Mouse (Mus musculus) bone marrow macrophage, adult 2 months (primary cell): ENCODE results near the gene Cdkn2d. TPM values are rescaled to one million over a fixed set of nuclear protein-coding genes. Genes with fewer than 3 reads are reported as not detected.
"Not testable (repeated sequence)": the region's sequence is repeated elsewhere in the genome, so short reads cannot be mapped to it uniquely, and the experiment has no call there.

Experiments
- H3K27ac ChIP-seq: 2 replicates; pipeline ENCODE4 v1.5.1; 2012; ENCODE audit warnings: low read depth, low read length; ENCODE audit not compliant: insufficient read depth
- H3K4me1 ChIP-seq: 2 replicates; pipeline ENCODE4 v1.6.1; 2012; ENCODE audit warnings: low read length; ENCODE audit not compliant: control insufficient read depth, insufficient read depth
- H3K4me3 ChIP-seq: 2 replicates; pipeline ENCODE4 v1.5.1; 2012; ENCODE audit warnings: mild to moderate bottlenecking, low read length, moderate library complexity; ENCODE audit not compliant: insufficient read depth
- CTCF ChIP-seq: IDR thresholded peaks from 2 replicates; pipeline ENCODE4 v1.5.1; 2012; ENCODE audit warnings: low read depth, mild to moderate bottlenecking, low read length, moderate library complexity
- POLR2A ChIP-seq: IDR thresholded peaks from 2 replicates; pipeline ENCODE4 v1.6.1; 2012; ENCODE audit warnings: mild to moderate bottlenecking, low read depth, low read length, borderline replicate concordance
- polyA plus RNA-seq: library from polyadenylated mRNA; stranded (reverse); fragments of >200 nt; gene quantifications from 2 replicates; pipeline ENCODE4 v1.2.4, GENCODE M21; 2012; ENCODE audit not compliant: missing spikeins, insufficient read depth, insufficient read length

Gene Cdkn2d
- polyA plus RNA-seq, 1 experiment, result 33.1 TPM

- TF ChIP-seq POLR2A (no peak), CTCF (no peak)
- H3K4me1 ChIP-seq, result peaks cover 34% of the 10 kb centered on the region
- no peak overlapping the region for H3K4me3 ChIP-seq
- H3K27ac ChIP-seq, result no peak overlapping the region
These were observed 38.6 kb upstream of the Cdkn2d start for GRCm38 (mm10) chr9:21329699-21330289.

GRCm38 (mm10) chr9:21329041-21329440 lies 37.8 kb upstream of the Cdkn2d start:
- Histone ChIP-seq H3K4me1 (peaks cover 34% of the 10 kb centered on the region), H3K4me3 (no peak overlapping the region), H3K27ac (no peak overlapping the region)
- TF ChIP-seq POLR2A, result no peak
- no peak for TF ChIP-seq CTCF

DNA sequence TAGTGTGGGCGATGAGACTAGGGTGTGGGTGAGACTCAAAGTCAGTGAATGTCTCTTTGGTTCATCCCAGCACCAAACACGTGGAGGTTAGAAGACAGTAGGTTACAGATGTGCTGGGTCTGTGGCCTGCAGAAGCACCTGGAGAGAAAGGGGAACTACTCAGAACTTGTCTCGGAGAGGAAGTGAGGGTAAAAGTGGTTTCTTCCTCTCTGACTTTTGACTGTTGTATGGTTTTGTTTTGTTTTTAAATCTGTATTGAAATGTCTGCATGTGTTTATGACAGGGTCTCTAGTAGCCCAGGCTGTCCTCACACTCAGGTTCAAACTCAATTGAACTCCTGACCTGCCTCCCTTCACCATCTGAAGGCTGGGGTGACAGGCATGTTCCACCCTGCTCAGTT lies 36.8 kb upstream of the Cdkn2d start:
- peaks cover 32% of the 10 kb centered on the region for H3K4me1 ChIP-seq
- no peak overlapping the region for H3K4me3 ChIP-seq
- no peak overlapping the region for H3K27ac ChIP-seq
- no peak for TF ChIP-seq CTCF
- TF ChIP-seq POLR2A, result no peak

DNA sequence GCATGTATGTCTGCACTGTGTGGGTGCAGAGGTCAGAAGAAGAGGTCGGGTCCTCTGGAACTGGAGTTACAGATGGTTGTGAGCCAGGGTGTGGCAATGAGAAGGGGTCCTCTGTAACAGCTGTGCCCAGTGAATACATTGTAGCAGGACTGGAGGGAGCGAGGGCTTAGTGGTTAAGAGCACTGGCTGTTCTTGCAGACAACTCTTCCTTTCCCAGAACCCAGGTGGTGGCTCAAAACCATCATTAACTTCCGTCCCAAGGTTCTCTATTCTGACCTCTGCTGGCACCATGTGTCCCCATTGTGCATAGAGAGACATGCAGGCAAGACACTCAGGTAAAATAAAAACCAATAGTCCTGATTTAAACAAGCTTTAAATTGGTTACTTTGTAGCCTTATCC lies 36.4 kb upstream of the Cdkn2d start:
- no peak overlapping the region for H3K4me3 ChIP-seq
- no peak for TF ChIP-seq POLR2A
- no peak for TF ChIP-seq CTCF
- no peak overlapping the region for H3K27ac ChIP-seq
- peaks cover 28% of the 10 kb centered on the region for H3K4me1 ChIP-seq

DNA sequence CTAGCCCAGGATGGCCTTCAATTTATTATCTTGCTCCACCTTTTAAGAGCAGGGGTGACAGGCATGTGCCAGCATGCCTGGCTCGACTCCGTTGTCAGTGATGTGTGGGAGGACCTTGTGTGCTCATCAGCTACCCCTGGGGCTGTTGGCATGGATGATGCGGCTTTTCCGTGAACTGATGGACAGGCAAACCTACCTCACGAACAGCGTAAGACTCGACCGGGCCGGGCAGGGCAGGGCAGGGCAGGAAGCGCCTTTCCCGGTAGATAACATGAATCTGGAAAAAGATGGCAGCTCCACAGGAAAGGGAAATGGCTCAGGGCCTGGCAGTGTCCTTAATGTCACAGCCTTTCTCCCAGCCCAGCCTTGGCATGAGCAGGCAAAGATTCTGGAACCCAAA lies 33.1 kb upstream of the Cdkn2d start:
- H3K27ac ChIP-seq, result no peak overlapping the region
- H3K4me1 ChIP-seq, result peaks cover 20% of the 10 kb centered on the region
- no peak overlapping the region for H3K4me3 ChIP-seq
- TF ChIP-seq CTCF, result no peak
- TF ChIP-seq POLR2A, result no peak

GRCm38 (mm10) chr9:21322917-21323297 lies 31.7 kb upstream of the Cdkn2d start:
- H3K4me1 ChIP-seq, result peaks cover 19% of the 10 kb centered on the region
- H3K27ac ChIP-seq, H3K4me3 ChIP-seq: not testable (repeated sequence)

- Histone ChIP-seq H3K4me3 (no peak overlapping the region), H3K27ac (no peak overlapping the region), H3K4me1 (peaks cover 17% of the 10 kb centered on the region)
- TF ChIP-seq POLR2A (no peak), CTCF (no peak)
These were observed 31.2 kb upstream of the Cdkn2d start for GRCm38 (mm10) chr9:21322211-21322916.

DNA sequence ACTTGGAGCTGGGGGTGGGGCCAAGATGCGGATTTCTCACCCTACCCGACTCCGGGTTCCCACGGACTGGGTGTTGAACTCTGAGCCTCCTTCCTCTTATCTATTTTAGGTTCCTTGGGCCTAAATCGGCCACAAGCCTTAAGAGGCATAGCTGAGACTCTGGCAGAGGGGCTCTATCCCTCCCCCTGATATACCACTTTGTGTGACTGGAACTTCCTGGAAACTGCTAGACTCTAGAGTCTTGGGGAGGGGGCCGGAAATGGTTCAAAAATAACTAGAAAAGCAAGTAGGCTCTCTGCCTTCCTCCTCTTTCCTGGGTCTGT lies 30.3 kb upstream of the Cdkn2d start:
- Histone ChIP-seq H3K4me3 (peak overlapping the region; percentile 66), H3K27ac (peak overlapping the region; percentile 21), H3K4me1 (peaks cover 21% of the 10 kb centered on the region)
- no peak for TF ChIP-seq CTCF
- no peak for TF ChIP-seq POLR2A

DNA sequence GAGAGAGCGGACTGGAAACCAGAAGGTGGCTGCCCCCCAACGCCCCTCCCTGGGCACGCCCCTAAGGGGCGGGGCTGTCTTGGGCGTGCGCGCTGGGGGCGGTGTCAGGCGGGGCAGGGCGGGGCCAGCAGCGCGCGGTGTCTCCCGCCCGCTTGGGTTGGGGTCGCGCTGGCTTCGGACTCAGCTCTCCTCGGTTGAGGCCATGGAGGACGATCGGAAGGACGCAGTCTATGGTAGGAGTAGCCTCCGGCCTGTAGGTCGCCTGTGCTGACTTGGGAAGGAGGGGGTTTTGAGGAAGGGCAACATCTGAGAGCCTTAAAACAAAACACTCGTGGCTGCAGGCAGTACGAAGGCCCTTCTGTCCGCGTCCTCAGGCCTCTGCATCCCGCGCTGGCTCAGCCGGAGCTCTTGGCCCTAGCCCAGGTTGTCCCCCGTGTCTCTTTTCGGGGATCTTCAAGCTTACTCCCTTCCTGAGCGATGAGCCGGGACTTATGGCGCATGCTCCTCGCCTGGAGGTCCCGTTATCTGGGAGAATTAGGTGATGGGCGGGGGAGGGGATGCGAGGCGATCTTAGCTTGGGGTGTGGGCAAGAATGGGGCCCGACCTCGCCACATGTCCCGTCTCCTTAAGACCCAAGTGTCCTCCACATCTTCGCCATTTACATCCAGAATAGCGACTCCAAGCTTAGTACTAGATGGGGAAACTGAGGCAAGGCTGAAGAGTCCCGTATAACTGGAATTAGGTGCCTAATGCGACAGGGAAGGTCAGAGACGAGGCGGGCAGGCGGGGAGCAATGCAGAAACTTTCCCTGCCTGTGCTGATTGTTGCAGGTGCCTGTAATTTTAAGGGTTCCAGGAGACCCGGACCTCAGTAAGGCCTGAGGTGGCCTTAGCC lies 29.7 kb upstream of the Cdkn2d start, which contains the start of gene Slc44a2:
Slc44a2 (plus strand) TSS at position 80 of the 894 bp plus-strand sequence.
- Histone ChIP-seq H3K4me3 (peak within 1 kb of the TSS; percentile 66), H3K27ac (peak within 1 kb of the TSS; percentile 21; the same call in 1 of the 2 replicates), H3K4me1 (peaks cover 21% of the 10 kb centered on the region)
- TF ChIP-seq POLR2A, result no peak
- no peak for TF ChIP-seq CTCF

GRCm38 (mm10) chr9:21320280-21320618 lies 29.0 kb upstream of the Cdkn2d start:
- no peak for TF ChIP-seq POLR2A
- TF ChIP-seq CTCF, result no peak
- H3K27ac ChIP-seq, result no peak overlapping the region
- peak overlapping the region; percentile 66 for H3K4me3 ChIP-seq
- peaks cover 21% of the 10 kb centered on the region for H3K4me1 ChIP-seq
